Mouse (Mus musculus) liver, embryonic 15.5 days (tissue): ENCODE measurements around the gene 1700019N19Rik. TPM values are rescaled to one million over a fixed set of nuclear protein-coding genes. Genes with fewer than 3 reads are reported as not detected.

Experiments used
- ATAC-seq: fragments of 200-750 bp; cut with Nextera tagmentation; 2 replicates; pipeline ENCODE4 v1.8.0; 2017; ENCODE audit warnings: moderate number of reproducible peaks, mild to moderate bottlenecking, moderate library complexity; ENCODE audit not compliant: insufficient read depth
- H3K27ac ChIP-seq: fragments of 300-500 bp; sonication (generic); replicated peaks from 2 replicates; pipeline ENCODE4 v1.5.1; 2015; ENCODE audit warnings: mild to moderate bottlenecking, inconsistent platforms
- H3K27me3 ChIP-seq: fragments of 300-500 bp; sonication (generic); 2 replicates; pipeline ENCODE4 v1.6.1; 2015; ENCODE audit warnings: mild to moderate bottlenecking, inconsistent platforms
- H3K36me3 ChIP-seq: fragments of 300-500 bp; sonication (generic); replicated peaks from 2 replicates; pipeline ENCODE4 v1.6.1; 2015; ENCODE audit warnings: moderate library complexity, mild to moderate bottlenecking, inconsistent platforms
- H3K4me1 ChIP-seq: fragments of 300-500 bp; sonication (generic); replicated peaks from 2 replicates; pipeline ENCODE4 v1.6.1; 2015; ENCODE audit warnings: inconsistent platforms
- H3K4me2 ChIP-seq: fragments of 300-500 bp; sonication (generic); 2 replicates; pipeline ENCODE4 v1.6.1; 2015; ENCODE audit warnings: moderate library complexity, mild to moderate bottlenecking, inconsistent platforms
- H3K4me3 ChIP-seq: fragments of 300-500 bp; sonication (generic); replicated peaks from 2 replicates; pipeline ENCODE4 v1.5.1; 2015; ENCODE audit warnings: mild to moderate bottlenecking, inconsistent platforms
- H3K9ac ChIP-seq: fragments of 300-500 bp; sonication (generic); 2 replicates; pipeline ENCODE4 v1.6.1; 2015; ENCODE audit warnings: moderate library complexity, mild to moderate bottlenecking, inconsistent platforms
- H3K9me3 ChIP-seq: fragments of 300-500 bp; sonication (generic); replicated peaks from 2 replicates; pipeline ENCODE4 v1.6.1; 2016; ENCODE audit warnings: inconsistent platforms
- WGBS: fragments of 180-500 bp; shearing (Covaris S2); methylation state at CpG from one replicate; pipeline ENCODE4 v1.1.7; 2015; ENCODE audit warnings: mixed read lengths; ENCODE audit not compliant: insufficient replicate concordance; 5-methylcytosine and 5-hydroxymethylcytosine counted together
- polyA plus RNA-seq: library from polyadenylated mRNA; unstranded; fragments of >200 nt; fragmentation: Nextera tagmentation; extraction: Ambion mirVana; gene quantifications from 2 replicates; pipeline ENCODE4 v1.2.1, GENCODE M21; 2015

Gene 1700019N19Rik
- not detected in 2 replicates for polyA plus RNA-seq

GRCm38 (mm10) chr19:58794284-58794683 is at the start of gene 1700019N19Rik:
Gene 1700019N19Rik, minus strand, starts transcription at chr19:58794461.
- Histone ChIP-seq H3K4me3 (no peak within 1 kb of the TSS), H3K27ac (no peak within 1 kb of the TSS), H3K9me3 (no peaks in the 10 kb centered on the region), H3K36me3 (no peaks in the 10 kb centered on the region), H3K9ac (no peak within 1 kb of the TSS), H3K4me1 (no peaks in the 10 kb centered on the region), H3K27me3 (no peaks in the 10 kb centered on the region), H3K4me2 (no peak within 1 kb of the TSS)
- WGBS, result 43% methylated on average over 10 of the region's 10 CpGs
- ATAC-seq, result no peak

GRCm38 (mm10) chr19:58843606-58844005 is 49.3 kb upstream of the 1700019N19Rik start:
- Histone ChIP-seq H3K4me1 (no peaks in the 10 kb centered on the region), H3K4me3 (no peak overlapping the region), H3K36me3 (no peaks in the 10 kb centered on the region), H3K4me2 (no peak overlapping the region), H3K27ac (no peak overlapping the region), H3K27me3 (no peaks in the 10 kb centered on the region), H3K9ac (no peak overlapping the region), H3K9me3 (no peaks in the 10 kb centered on the region)
- ATAC-seq, result no peak
- WGBS, result 70% methylated on average over 3 of the region's 3 CpGs

DNA sequence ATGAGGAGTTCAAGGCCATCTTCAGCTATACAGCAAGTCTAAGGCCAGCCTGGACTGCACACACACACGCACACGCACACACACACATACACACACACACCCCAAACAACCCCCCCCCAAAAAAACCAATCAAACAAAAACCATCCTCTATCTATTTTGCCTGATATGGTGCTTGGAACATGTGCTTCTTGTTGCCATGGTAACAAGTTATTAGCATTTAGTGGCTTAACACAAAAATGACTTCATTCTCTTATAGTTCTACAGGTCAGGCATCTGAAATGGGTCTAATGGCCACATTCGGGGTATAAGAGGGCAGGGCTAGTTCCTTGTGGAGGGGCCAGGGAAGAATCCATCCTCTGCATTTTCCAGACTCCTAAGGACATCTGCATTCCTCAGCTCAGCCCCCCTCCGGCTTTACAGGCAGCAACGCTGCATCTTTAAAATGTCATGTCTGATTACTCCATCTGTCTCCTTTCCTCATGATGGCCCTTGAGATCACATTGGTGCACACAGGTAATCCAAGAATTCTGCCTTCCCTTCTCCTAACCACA is 46.5 kb upstream of the 1700019N19Rik start:
- no peaks in the 10 kb centered on the region for H3K27me3 ChIP-seq
- H3K4me1 ChIP-seq, result no peaks in the 10 kb centered on the region
- no peak overlapping the region for H3K9ac ChIP-seq
- H3K9me3 ChIP-seq, result no peaks in the 10 kb centered on the region
- WGBS, result 61% methylated on average over 5 of the region's 5 CpGs
- no peak overlapping the region for H3K4me2 ChIP-seq
- H3K27ac ChIP-seq, result no peak overlapping the region
- H3K4me3 ChIP-seq, result no peak overlapping the region
- H3K36me3 ChIP-seq, result no peaks in the 10 kb centered on the region
- no peak for ATAC-seq

DNA sequence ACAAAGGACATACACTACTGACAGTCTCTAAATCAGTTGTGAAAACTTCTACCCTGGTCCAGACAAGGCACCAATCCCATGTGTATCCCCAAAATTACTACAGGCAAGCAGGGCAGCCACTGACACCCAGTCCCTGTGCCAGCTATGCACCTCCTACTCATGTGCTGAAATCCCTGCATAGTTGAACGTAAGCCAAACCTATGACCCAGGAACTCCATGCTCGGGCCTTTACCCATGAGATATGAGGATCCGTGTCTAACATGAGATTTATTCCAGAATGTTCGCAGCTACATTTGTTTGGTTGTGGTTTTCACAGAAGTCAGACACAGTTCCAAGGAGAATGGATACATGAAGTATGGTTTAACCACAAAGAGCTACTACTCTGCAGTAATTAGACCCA is 45.5 kb upstream of the 1700019N19Rik start:
- Histone ChIP-seq H3K9ac (no peak overlapping the region), H3K4me2 (no peak overlapping the region), H3K36me3 (no peaks in the 10 kb centered on the region), H3K4me3 (no peak overlapping the region), H3K27me3 (no peaks in the 10 kb centered on the region), H3K4me1 (no peaks in the 10 kb centered on the region), H3K9me3 (no peaks in the 10 kb centered on the region), H3K27ac (no peak overlapping the region)
- no peak for ATAC-seq
- 61% methylated on average over 4 of the region's 4 CpGs for WGBS

DNA sequence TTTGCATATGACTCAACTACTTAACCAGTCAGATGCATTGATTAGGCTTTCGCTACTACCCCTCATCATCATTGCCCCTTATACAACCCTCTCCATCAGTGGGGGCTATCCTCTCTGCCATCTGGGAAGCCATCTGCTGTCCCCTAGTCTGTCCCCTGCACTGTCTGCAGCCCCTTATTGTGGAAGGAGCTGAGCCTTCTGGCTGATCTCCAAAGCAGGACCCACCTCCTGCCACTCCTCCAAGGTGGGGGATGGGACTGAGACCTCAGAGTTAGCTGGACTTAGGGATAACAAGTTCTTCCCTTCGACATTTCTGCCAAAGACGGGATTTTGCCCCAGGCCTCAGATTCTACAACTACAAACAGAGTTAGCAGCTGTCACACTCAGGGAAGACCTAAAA is 45.1 kb upstream of the 1700019N19Rik start:
- Histone ChIP-seq H3K4me1 (no peaks in the 10 kb centered on the region), H3K4me3 (no peak overlapping the region), H3K36me3 (no peaks in the 10 kb centered on the region), H3K9ac (no peak overlapping the region), H3K27ac (no peak overlapping the region), H3K4me2 (no peak overlapping the region), H3K27me3 (no peaks in the 10 kb centered on the region), H3K9me3 (no peaks in the 10 kb centered on the region)
- WGBS, result 58% methylated on average over 3 of the region's 3 CpGs
- ATAC-seq, result no peak

DNA sequence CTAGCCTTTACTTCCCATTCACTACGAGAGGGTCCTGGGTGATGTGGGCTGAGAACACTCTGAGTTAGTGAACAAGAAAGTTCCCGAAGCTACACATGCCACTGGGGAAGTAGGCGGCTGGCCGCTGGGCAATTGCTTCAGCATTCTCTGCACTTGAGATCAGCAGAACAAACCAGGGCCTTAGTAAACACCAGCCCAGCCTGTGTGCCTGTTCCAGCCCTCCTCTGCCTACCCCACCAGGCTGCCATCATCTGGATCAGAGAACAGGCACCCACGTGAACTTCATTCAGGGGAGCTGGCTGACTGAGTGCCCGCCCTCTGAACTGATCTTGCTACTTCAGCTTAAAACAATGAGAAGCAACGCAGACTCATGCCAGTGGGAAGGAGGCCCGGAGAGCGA is 44.4 kb upstream of the 1700019N19Rik start:
- Histone ChIP-seq H3K27me3 (no peaks in the 10 kb centered on the region), H3K9me3 (no peaks in the 10 kb centered on the region), H3K27ac (no peak overlapping the region), H3K4me1 (no peaks in the 10 kb centered on the region), H3K4me3 (no peak overlapping the region), H3K36me3 (no peaks in the 10 kb centered on the region), H3K9ac (no peak overlapping the region), H3K4me2 (no peak overlapping the region)
- ATAC-seq, result no peak
- 44% methylated on average over 9 of the region's 9 CpGs for WGBS

DNA sequence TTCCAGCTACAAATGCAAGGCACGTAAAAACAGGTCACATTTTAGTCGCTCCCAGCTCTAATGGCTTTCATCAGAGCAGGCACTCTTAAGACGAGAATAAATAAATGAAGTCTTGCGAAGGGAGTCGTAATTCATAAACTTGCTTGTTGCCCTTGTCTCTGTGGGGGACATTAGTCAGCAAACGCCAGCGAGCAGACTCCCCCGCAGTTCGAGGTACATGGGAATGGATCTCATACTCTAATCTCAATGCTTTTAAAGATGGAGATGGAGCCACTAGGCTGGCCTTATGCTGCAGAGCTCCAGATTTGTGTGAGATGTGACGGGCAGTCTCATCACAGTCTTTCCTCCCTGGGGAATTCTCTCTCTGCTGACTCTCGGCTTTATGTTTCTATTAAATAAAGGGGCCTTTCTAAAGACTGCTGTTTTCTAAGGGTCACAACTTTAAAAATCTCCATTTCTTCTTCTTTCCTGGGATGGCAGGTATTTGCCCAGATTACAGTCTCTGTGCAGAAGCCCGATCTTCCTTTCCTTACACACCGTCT is 39.4 kb upstream of the 1700019N19Rik start:
- Histone ChIP-seq H3K4me3 (no peak overlapping the region), H3K9ac (no peak overlapping the region), H3K4me2 (no peak overlapping the region), H3K4me1 (no peaks in the 10 kb centered on the region), H3K36me3 (no peaks in the 10 kb centered on the region), H3K9me3 (no peaks in the 10 kb centered on the region), H3K27ac (no peak overlapping the region), H3K27me3 (no peaks in the 10 kb centered on the region)
- WGBS, result 64% methylated on average over 13 of the region's 13 CpGs
- no peak for ATAC-seq

GRCm38 (mm10) chr19:58832988-58833387 is 38.7 kb upstream of the 1700019N19Rik start:
- Histone ChIP-seq H3K27me3 (no peaks in the 10 kb centered on the region), H3K36me3 (no peaks in the 10 kb centered on the region), H3K27ac (no peak overlapping the region), H3K4me3 (no peak overlapping the region), H3K9ac (no peak overlapping the region), H3K4me1 (no peaks in the 10 kb centered on the region), H3K4me2 (no peak overlapping the region), H3K9me3 (no peaks in the 10 kb centered on the region)
- 37% methylated on average over 2 of the region's 2 CpGs for WGBS
- no peak for ATAC-seq

- H3K27ac ChIP-seq, result no peak overlapping the region
- 67% methylated on average over 9 of the region's 9 CpGs for WGBS
- no peaks in the 10 kb centered on the region for H3K36me3 ChIP-seq
- no peaks in the 10 kb centered on the region for H3K4me1 ChIP-seq
- no peak for ATAC-seq
- no peaks in the 10 kb centered on the region for H3K9me3 ChIP-seq
- no peak overlapping the region for H3K4me3 ChIP-seq
- no peak overlapping the region for H3K4me2 ChIP-seq
- no peak overlapping the region for H3K9ac ChIP-seq
- H3K27me3 ChIP-seq, result no peaks in the 10 kb centered on the region
Measured at GRCm38 (mm10) chr19:58831280-58831922, 37.1 kb upstream of the 1700019N19Rik start.

- ATAC-seq, result no peak
- H3K4me3 ChIP-seq, result no peak overlapping the region
Measured at GRCm38 (mm10) chr19:58830182-58830581, 35.9 kb upstream of the 1700019N19Rik start.

DNA sequence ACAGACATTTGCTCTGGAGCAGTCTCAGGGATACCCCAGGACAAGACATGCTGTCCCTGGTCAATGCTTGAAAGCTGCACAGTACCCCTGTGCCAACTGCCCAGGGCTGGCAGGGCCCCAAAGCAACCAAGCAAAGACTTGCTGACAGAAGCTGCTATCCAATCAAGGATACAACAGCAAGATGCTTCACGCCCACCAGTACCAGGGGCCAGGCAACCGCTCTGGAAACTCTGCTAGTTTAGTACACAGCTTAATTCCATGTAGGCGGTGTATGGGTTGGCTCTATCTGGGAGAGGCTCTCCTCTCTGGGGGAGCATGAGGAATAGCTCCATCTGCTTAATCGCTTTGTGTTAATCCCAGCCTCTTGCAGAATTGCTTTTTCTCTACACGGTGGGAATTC is 35.3 kb upstream of the 1700019N19Rik start:
- H3K9ac ChIP-seq, result no peak overlapping the region
- H3K9me3 ChIP-seq, result no peaks in the 10 kb centered on the region
- ATAC-seq, result no peak
- H3K4me1 ChIP-seq, result no peaks in the 10 kb centered on the region
- WGBS, result 70% methylated on average over 5 of the region's 5 CpGs
- H3K4me3 ChIP-seq, result no peak overlapping the region
- H3K36me3 ChIP-seq, result no peaks in the 10 kb centered on the region
- H3K4me2 ChIP-seq, result no peak overlapping the region
- no peaks in the 10 kb centered on the region for H3K27me3 ChIP-seq
- no peak overlapping the region for H3K27ac ChIP-seq

More at GRCm38 (mm10) chr19:58830182-58830581, 35.9 kb upstream of the 1700019N19Rik start:
- no peak overlapping the region for H3K27ac ChIP-seq
- 72% methylated on average over 7 of the region's 7 CpGs for WGBS
- no peaks in the 10 kb centered on the region for H3K36me3 ChIP-seq
- no peak overlapping the region for H3K9ac ChIP-seq
- no peak overlapping the region for H3K4me2 ChIP-seq
- no peaks in the 10 kb centered on the region for H3K27me3 ChIP-seq
- H3K9me3 ChIP-seq, result no peaks in the 10 kb centered on the region
- H3K4me1 ChIP-seq, result no peaks in the 10 kb centered on the region
